Mouse (Mus musculus): Measurements from ENCODE around the gene Isg20. TPM values are rescaled to one million over a fixed set of nuclear protein-coding genes. Genes with fewer than 3 reads are reported as not detected.

Gene Isg20
- polyA plus RNA-seq, 1 experiment, result 194 TPM

GRCm38 (mm10) chr7:78922506-78922905 is 9.3 kb downstream of the Isg20 start:
- WGBS, result 92% methylated on average over 7 of the region's 7 CpGs
- DNase-seq, result no peak
- Histone ChIP-seq H3K27ac (ENCODE audit: control insufficient read depth, insufficient read depth, low read length) (no peak overlapping the region), H3K27me3 (ENCODE audit: control insufficient read depth, insufficient read depth, low read length) (no peaks in the 10 kb centered on the region), H3K36me3 (ENCODE audit: control insufficient read depth, insufficient read depth, low read length) (no peaks in the 10 kb centered on the region), H3K4me1 (replicated peaks; ENCODE audit: control insufficient read depth, insufficient read depth, low read length) (no peaks in the 10 kb centered on the region), H3K4me3 (ENCODE audit: control insufficient read depth, insufficient read depth, low read length) (no peak overlapping the region)
- TF ChIP-seq CTCF (IDR thresholded peaks at IDR 0.05; ENCODE audit: borderline replicate concordance, control insufficient read depth, extremely low read depth, insufficient read depth, low read length, poor library complexity) (no peak), POLR2A (IDR thresholded peaks at IDR 0.05; ENCODE audit: control insufficient read depth, extremely low read depth, insufficient read depth, low read length, poor library complexity) (no peak)

GRCm38 (mm10) chr7:78924300-78924699 is 11.1 kb downstream of the Isg20 start:
- DNase-seq, result peak; percentile 55
- WGBS, result 22% methylated on average over 6 of the region's 6 CpGs
- Histone ChIP-seq H3K4me1 (replicated peaks; ENCODE audit: control insufficient read depth, insufficient read depth, low read length) (no peaks in the 10 kb centered on the region), H3K27ac (ENCODE audit: control insufficient read depth, insufficient read depth, low read length) (no peak overlapping the region), H3K4me3 (ENCODE audit: control insufficient read depth, insufficient read depth, low read length) (no peak overlapping the region), H3K36me3 (ENCODE audit: control insufficient read depth, insufficient read depth, low read length) (no peaks in the 10 kb centered on the region), H3K27me3 (ENCODE audit: control insufficient read depth, insufficient read depth, low read length) (no peaks in the 10 kb centered on the region)
- 0 out of 2 replicates have a peak, but pooled peaks have one; percentile 54 for TF ChIP-seq CTCF (IDR thresholded peaks at IDR 0.05; ENCODE audit: borderline replicate concordance, control insufficient read depth, extremely low read depth, insufficient read depth, low read length, poor library complexity)
- TF ChIP-seq POLR2A (IDR thresholded peaks at IDR 0.05; ENCODE audit: control insufficient read depth, extremely low read depth, insufficient read depth, low read length, poor library complexity), result no peak

- no peak overlapping the region for H3K4me3 ChIP-seq (ENCODE audit: control insufficient read depth, insufficient read depth, low read length)
- no peaks in the 10 kb centered on the region for H3K27me3 ChIP-seq (ENCODE audit: control insufficient read depth, insufficient read depth, low read length)
- DNase-seq, result no peak
- H3K4me1 ChIP-seq (replicated peaks; ENCODE audit: control insufficient read depth, insufficient read depth, low read length), result no peaks in the 10 kb centered on the region
- H3K36me3 ChIP-seq (ENCODE audit: control insufficient read depth, insufficient read depth, low read length), result no peaks in the 10 kb centered on the region
- H3K27ac ChIP-seq (ENCODE audit: control insufficient read depth, insufficient read depth, low read length), result no peak overlapping the region
- TF ChIP-seq CTCF (IDR thresholded peaks at IDR 0.05; ENCODE audit: borderline replicate concordance, control insufficient read depth, extremely low read depth, insufficient read depth, low read length, poor library complexity) (0 out of 2 replicates have a peak, but pooled peaks have one; percentile 4), POLR2A (IDR thresholded peaks at IDR 0.05; ENCODE audit: control insufficient read depth, extremely low read depth, insufficient read depth, low read length, poor library complexity) (no peak)
- 82% methylated on average over 7 of the region's 7 CpGs for WGBS
Observed at GRCm38 (mm10) chr7:78924796-78925195, 11.6 kb downstream of the Isg20 start.

GRCm38 (mm10) chr7:78925680-78926079 is 12.5 kb downstream of the Isg20 start:
- H3K4me1 ChIP-seq (replicated peaks; ENCODE audit: control insufficient read depth, insufficient read depth, low read length), result no peaks in the 10 kb centered on the region
- H3K4me3 ChIP-seq (ENCODE audit: control insufficient read depth, insufficient read depth, low read length), result no peak overlapping the region
- no peak for DNase-seq
- no peak overlapping the region for H3K27ac ChIP-seq (ENCODE audit: control insufficient read depth, insufficient read depth, low read length)
- no peaks in the 10 kb centered on the region for H3K36me3 ChIP-seq (ENCODE audit: control insufficient read depth, insufficient read depth, low read length)
- WGBS, result 94% methylated on average over 7 of the region's 7 CpGs
- TF ChIP-seq CTCF (IDR thresholded peaks at IDR 0.05; ENCODE audit: borderline replicate concordance, control insufficient read depth, extremely low read depth, insufficient read depth, low read length, poor library complexity), result no peak
- no peak for TF ChIP-seq POLR2A (IDR thresholded peaks at IDR 0.05; ENCODE audit: control insufficient read depth, extremely low read depth, insufficient read depth, low read length, poor library complexity)
- H3K27me3 ChIP-seq (ENCODE audit: control insufficient read depth, insufficient read depth, low read length), result no peaks in the 10 kb centered on the region

- TF ChIP-seq CTCF (IDR thresholded peaks at IDR 0.05; ENCODE audit: borderline replicate concordance, control insufficient read depth, extremely low read depth, insufficient read depth, low read length, poor library complexity) (no peak), POLR2A (IDR thresholded peaks at IDR 0.05; ENCODE audit: control insufficient read depth, extremely low read depth, insufficient read depth, low read length, poor library complexity) (no peak)
- 91% methylated on average over 9 of the region's 9 CpGs for WGBS
- H3K4me1 ChIP-seq (replicated peaks; ENCODE audit: control insufficient read depth, insufficient read depth, low read length), result no peaks in the 10 kb centered on the region
- H3K36me3 ChIP-seq (ENCODE audit: control insufficient read depth, insufficient read depth, low read length), result no peaks in the 10 kb centered on the region
- no peak for DNase-seq
- no peaks in the 10 kb centered on the region for H3K27me3 ChIP-seq (ENCODE audit: control insufficient read depth, insufficient read depth, low read length)
- no peak overlapping the region for H3K4me3 ChIP-seq (ENCODE audit: control insufficient read depth, insufficient read depth, low read length)
- no peak overlapping the region for H3K27ac ChIP-seq (ENCODE audit: control insufficient read depth, insufficient read depth, low read length)
Observed at GRCm38 (mm10) chr7:78926156-78926555, 12.9 kb downstream of the Isg20 start.

GRCm38 (mm10) chr7:78927266-78927665 is 14.0 kb downstream of the Isg20 start:
- Histone ChIP-seq H3K27me3 (ENCODE audit: control insufficient read depth, insufficient read depth, low read length) (no peaks in the 10 kb centered on the region), H3K36me3 (ENCODE audit: control insufficient read depth, insufficient read depth, low read length) (no peaks in the 10 kb centered on the region), H3K27ac (ENCODE audit: control insufficient read depth, insufficient read depth, low read length) (no peak overlapping the region), H3K4me3 (ENCODE audit: control insufficient read depth, insufficient read depth, low read length) (no peak overlapping the region), H3K4me1 (replicated peaks; ENCODE audit: control insufficient read depth, insufficient read depth, low read length) (no peaks in the 10 kb centered on the region)
- no peak for DNase-seq
- WGBS, result 86% methylated on average over 3 of the region's 3 CpGs
- TF ChIP-seq CTCF (IDR thresholded peaks at IDR 0.05; ENCODE audit: borderline replicate concordance, control insufficient read depth, extremely low read depth, insufficient read depth, low read length, poor library complexity) (no peak), POLR2A (IDR thresholded peaks at IDR 0.05; ENCODE audit: control insufficient read depth, extremely low read depth, insufficient read depth, low read length, poor library complexity) (no peak)

All from thymus, adult 2 months (tissue).